Mouse (Mus musculus): Measurements from ENCODE around the gene Atoh8.

- TF ChIP-seq CTCF (IDR thresholded peaks at IDR 0.05; ENCODE audit: control insufficient read depth, insufficient read depth, insufficient read length) (no peak), MYOG (IDR thresholded peaks at IDR 0.05; ENCODE audit: control insufficient read depth, extremely low read depth, insufficient read length) (no peak), MAX (IDR thresholded peaks at IDR 0.05) (no peak)
Measured at GRCm38 (mm10) chr6:72241843-72242154, 6.4 kb upstream of the Atoh8 start.
